Mouse (Mus musculus): ENCODE results near the gene Nfix. TPM values are rescaled to one million over a fixed set of nuclear protein-coding genes. Genes with fewer than 3 reads are reported as not detected.

Nfix gene
- polyA plus RNA-seq, 1 experiment from 2014 or later: 28.7 TPM

DNA sequence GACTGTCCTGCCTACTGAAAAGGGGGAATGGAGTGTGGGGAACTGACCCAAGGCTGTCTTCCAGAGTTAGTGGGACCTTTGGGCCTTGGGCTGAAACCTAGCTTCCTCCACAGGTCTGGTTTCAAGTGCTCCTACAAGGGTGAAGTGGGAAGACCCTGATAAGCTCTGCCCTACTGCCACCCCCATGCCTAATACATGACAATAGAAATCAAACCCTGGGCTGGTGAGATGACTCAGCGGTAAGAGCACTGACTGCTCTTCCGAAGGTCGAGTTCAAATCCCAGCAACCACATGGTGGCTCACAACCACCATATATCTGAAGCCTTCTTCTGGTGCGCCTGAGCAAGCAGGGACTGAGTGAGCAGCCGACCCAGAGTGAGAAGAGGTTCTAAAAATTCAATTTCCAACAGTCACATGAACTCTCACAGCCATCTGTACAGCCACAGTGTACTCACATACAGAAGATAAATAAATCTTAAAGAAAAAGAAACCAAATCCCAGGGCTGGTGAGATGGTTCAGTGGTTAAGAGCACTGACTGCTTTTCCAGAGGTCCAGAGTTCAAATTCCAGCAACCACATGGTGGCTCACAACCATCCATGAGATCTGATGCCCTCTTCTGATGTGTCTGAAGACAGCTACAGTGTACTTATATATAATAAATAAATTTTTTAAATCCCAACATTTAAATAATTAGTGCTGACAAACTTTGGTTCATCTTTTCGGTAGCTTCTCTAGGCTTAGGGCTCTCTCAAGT, 131.2 kb downstream of the Nfix start:
- H3K27me3 ChIP-seq (replicated peaks): no peaks in the 10 kb centered on the region
- H3K4me3 ChIP-seq (replicated peaks): no peak overlapping the region
- H3K36me3 ChIP-seq: peaks cover 19% of the 10 kb centered on the region; the same call in 1 of the 2 replicates
- ATAC-seq (ENCODE audit: insufficient read depth, low FRiP score, low read depth): no peak
- no peak overlapping the region for H3K4me2 ChIP-seq
- no peaks in the 10 kb centered on the region for H3K9me3 ChIP-seq
- no peak overlapping the region for H3K27ac ChIP-seq
- H3K9ac ChIP-seq: no peak overlapping the region
- 81% methylated on average over 6 of the region's 6 CpGs for WGBS
- H3K4me1 ChIP-seq: peaks cover 6% of the 10 kb centered on the region; the same call in 1 of the 2 replicates

- Histone ChIP-seq H3K27me3 (replicated peaks) (no peaks in the 10 kb centered on the region), H3K4me3 (replicated peaks) (no peak overlapping the region), H3K4me2 (no peak overlapping the region), H3K4me1 (peaks cover 10% of the 10 kb centered on the region), H3K36me3 (peaks cover 17% of the 10 kb centered on the region; the same call in 1 of the 2 replicates), H3K27ac (no peak overlapping the region; the same call in 1 of the 2 replicates), H3K9me3 (no peaks in the 10 kb centered on the region), H3K9ac (no peak overlapping the region)
- ATAC-seq (ENCODE audit: insufficient read depth, low FRiP score, low read depth): no peak
- 96% methylated on average over 1 of the region's 1 CpGs for WGBS
Observed at GRCm38 (mm10) chr8:84668081-84668480, 132.1 kb downstream of the Nfix start.

GRCm38 (mm10) chr8:84665385-84665893, 134.7 kb downstream of the Nfix start:
- WGBS: 2% methylated on average over 14 of the region's 14 CpGs
- Histone ChIP-seq H3K4me3 (replicated peaks) (peak overlapping the region; percentile 89), H3K9ac (peak overlapping the region; percentile 66), H3K9me3 (no peaks in the 10 kb centered on the region), H3K4me1 (peaks cover 11% of the 10 kb centered on the region), H3K36me3 (peaks cover 11% of the 10 kb centered on the region; the same call in 1 of the 2 replicates), H3K27me3 (replicated peaks) (no peaks in the 10 kb centered on the region), H3K27ac (peak overlapping the region; percentile 99), H3K4me2 (peak overlapping the region; percentile 78)
- ATAC-seq (ENCODE audit: insufficient read depth, low FRiP score, low read depth): no peak

DNA sequence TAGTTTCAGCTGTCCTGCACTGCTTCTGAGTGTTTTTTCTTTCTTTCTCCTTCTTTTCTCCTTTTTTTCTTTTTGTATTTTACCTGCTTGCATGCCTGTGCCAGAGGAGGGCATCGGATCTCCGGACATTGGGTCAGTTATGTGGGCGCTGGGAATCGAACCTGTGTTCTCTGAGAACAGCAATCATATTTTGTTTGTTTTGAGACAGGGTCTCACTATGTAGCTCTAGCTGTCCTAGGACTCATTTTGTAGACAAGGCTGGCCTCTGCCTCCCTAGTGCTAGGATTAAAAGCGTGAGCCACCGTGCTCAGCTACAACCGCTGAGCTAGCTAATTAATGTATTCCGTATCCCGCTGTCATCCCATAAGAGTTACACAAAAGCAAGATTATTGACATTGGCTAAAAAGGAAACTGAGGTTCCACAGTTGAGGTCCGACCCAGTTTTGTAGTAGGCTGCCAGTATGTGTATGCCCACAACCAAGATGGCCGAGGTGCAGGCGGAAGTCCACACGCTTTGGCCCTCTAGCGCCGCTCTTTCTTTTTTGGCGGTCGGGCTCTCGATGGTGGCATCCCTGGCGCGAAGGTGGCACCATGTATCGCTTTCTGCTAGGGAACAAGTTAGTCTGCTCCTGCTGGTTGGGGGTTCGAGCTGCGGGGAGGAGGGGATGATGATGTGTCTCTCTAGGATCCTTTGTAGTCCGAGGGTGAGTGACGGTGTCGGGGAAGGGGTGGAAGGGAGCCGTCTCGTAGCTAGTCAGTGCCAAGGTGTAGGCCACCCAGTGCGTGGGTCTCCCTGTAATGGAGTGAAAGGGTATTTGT, 135.4 kb downstream of the Nfix start:
- 1% methylated on average over 29 of the region's 29 CpGs for WGBS
- peak overlapping the region; percentile 99 for H3K27ac ChIP-seq
- peak overlapping the region; percentile 89 for H3K4me3 ChIP-seq (replicated peaks)
- peak overlapping the region; percentile 78 for H3K4me2 ChIP-seq
- H3K9ac ChIP-seq: peak overlapping the region; percentile 66
- peaks cover 13% of the 10 kb centered on the region for H3K4me1 ChIP-seq
- peaks cover 7% of the 10 kb centered on the region; the same call in 1 of the 2 replicates for H3K36me3 ChIP-seq
- peak; percentile 32; the same call in 1 of the 2 replicates for ATAC-seq (ENCODE audit: insufficient read depth, low FRiP score, low read depth)
- H3K9me3 ChIP-seq: no peaks in the 10 kb centered on the region
- no peaks in the 10 kb centered on the region for H3K27me3 ChIP-seq (replicated peaks)

DNA sequence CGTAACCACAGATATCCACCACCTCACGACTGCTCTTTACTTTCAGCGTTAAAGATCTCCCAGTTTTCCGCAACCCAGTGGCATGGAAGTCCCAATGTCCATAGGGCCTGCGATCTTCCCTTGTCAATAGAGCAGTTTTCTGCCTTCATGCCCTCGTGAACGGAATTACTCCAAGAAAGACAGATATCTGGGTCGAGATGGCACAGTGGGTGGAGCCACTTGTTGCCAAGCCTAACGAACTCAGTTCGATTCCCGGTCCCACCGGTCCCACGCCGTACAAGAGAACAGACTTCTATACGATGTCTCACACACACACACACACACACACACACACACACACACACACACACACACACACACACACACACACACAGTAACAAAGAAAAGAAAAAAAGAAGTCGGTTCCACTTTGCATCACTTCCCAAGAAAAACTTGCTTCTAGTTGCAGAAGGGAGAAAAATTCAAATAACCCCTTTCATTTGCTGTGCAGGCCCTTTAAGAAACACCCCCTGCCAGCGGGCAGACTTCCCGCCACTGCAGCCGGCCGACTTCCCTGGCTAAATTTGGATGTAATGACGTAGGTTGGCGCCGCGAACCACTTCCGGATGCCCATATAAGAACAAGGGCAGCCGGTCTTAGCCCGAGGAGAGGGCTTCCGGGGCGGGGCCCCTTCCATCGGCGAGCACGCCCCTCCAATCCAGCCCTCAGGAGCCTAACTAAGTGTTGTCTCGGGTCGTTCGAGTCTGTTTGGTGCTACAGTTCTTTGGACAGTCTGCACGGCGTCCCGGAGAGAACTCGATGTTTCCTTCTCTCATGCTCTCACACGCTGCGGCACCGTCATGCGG, 136.4 kb downstream of the Nfix start:
- Histone ChIP-seq H3K27me3 (replicated peaks) (no peaks in the 10 kb centered on the region), H3K27ac (peak overlapping the region; percentile 99), H3K9ac (peak overlapping the region; percentile 66; the same call in 1 of the 2 replicates), H3K4me2 (peak overlapping the region; percentile 78), H3K9me3 (no peaks in the 10 kb centered on the region), H3K36me3 (peaks cover 5% of the 10 kb centered on the region; the same call in 1 of the 2 replicates), H3K4me3 (replicated peaks) (peak overlapping the region; percentile 89), H3K4me1 (peaks cover 22% of the 10 kb centered on the region)
- peak; percentile 85 for ATAC-seq (ENCODE audit: insufficient read depth, low FRiP score, low read depth)
- 2% methylated on average over 43 of the region's 43 CpGs for WGBS

GRCm38 (mm10) chr8:84662581-84663065, 137.5 kb downstream of the Nfix start, which contains the start of gene Ier2:
Gene Ier2 (minus strand): TSS chr8:84662852.
- Histone ChIP-seq H3K4me1 (peaks cover 22% of the 10 kb centered on the region), H3K9ac (peak within 1 kb of the TSS; percentile 82), H3K4me2 (peak within 1 kb of the TSS; percentile 78), H3K9me3 (no peaks in the 10 kb centered on the region), H3K36me3 (no peaks in the 10 kb centered on the region), H3K27ac (peak within 1 kb of the TSS; percentile 99), H3K27me3 (replicated peaks) (no peaks in the 10 kb centered on the region), H3K4me3 (replicated peaks) (peak within 1 kb of the TSS; percentile 89)
- 0% methylated on average over 27 of the region's 27 CpGs for WGBS
- ATAC-seq (ENCODE audit: insufficient read depth, low FRiP score, low read depth): peak; percentile 67

DNA sequence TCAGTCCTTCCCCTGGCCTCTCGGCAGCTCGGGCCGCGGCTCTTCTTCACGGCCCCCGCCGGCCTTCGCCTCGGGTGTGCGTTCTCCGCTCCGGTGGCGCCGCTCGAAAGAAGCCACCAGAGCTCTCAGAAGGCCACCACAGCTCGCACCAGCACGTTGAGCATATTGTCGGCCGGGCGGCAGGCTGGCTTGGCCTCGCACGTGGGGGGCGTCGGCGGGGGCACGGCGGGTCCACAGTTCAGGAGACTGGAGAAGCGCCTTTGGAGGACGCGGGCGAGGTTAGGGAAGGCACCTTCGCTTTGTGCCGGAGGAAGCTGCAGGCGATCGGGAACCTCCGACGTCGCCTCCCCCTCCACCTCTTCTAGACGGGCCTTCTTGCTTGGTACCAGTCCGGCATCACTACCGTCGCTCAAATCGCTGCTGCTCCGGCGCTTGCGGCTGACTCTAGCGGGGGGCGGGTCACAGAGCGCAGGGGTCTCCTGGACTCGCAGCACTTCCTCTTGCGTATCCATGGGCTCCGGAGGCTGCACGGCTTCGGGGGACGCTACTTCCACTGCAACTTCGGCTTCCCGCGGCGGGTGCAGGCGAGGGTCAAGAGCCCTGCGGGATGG, 138.1 kb downstream of the Nfix start:
- Histone ChIP-seq H3K4me2 (peak overlapping the region; percentile 78), H3K27ac (peak overlapping the region; percentile 99), H3K4me3 (replicated peaks) (peak overlapping the region; percentile 89), H3K27me3 (replicated peaks) (no peaks in the 10 kb centered on the region), H3K9ac (peak overlapping the region; percentile 82), H3K36me3 (no peaks in the 10 kb centered on the region), H3K9me3 (no peaks in the 10 kb centered on the region), H3K4me1 (peaks cover 28% of the 10 kb centered on the region)
- no peak for ATAC-seq (ENCODE audit: insufficient read depth, low FRiP score, low read depth)
- WGBS: under 1% methylated on average over 61 of the region's 61 CpGs

DNA sequence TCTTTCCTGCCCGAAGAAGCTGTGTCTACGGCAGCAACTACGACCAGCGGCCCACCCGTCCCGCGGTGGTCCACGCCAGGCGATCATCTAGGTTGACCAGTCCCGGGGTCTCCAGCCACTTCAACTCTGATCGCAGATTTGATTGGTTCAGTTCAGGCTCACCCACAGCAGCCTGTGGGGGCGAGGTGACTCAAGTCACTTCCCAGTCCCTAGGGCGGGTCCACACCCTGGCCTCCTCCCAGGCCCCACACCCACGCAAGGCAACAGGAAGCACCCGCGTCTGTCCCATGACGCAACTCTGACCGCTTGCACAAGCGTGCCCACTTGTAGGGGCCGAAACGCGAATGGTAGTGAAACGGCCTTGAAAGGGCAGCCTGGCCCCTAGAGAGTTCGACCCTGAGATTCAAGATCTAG, 138.7 kb downstream of the Nfix start:
- peak overlapping the region; percentile 78 for H3K4me2 ChIP-seq
- H3K36me3 ChIP-seq: no peaks in the 10 kb centered on the region
- no peaks in the 10 kb centered on the region for H3K9me3 ChIP-seq
- peak overlapping the region; percentile 82 for H3K9ac ChIP-seq
- peaks cover 34% of the 10 kb centered on the region for H3K4me1 ChIP-seq
- H3K27me3 ChIP-seq (replicated peaks): no peaks in the 10 kb centered on the region
- peak; percentile 16 for ATAC-seq (ENCODE audit: insufficient read depth, low FRiP score, low read depth)
- peak overlapping the region; percentile 99 for H3K27ac ChIP-seq
- WGBS: under 1% methylated on average over 24 of the region's 24 CpGs
- H3K4me3 ChIP-seq (replicated peaks): peak overlapping the region; percentile 89

DNA sequence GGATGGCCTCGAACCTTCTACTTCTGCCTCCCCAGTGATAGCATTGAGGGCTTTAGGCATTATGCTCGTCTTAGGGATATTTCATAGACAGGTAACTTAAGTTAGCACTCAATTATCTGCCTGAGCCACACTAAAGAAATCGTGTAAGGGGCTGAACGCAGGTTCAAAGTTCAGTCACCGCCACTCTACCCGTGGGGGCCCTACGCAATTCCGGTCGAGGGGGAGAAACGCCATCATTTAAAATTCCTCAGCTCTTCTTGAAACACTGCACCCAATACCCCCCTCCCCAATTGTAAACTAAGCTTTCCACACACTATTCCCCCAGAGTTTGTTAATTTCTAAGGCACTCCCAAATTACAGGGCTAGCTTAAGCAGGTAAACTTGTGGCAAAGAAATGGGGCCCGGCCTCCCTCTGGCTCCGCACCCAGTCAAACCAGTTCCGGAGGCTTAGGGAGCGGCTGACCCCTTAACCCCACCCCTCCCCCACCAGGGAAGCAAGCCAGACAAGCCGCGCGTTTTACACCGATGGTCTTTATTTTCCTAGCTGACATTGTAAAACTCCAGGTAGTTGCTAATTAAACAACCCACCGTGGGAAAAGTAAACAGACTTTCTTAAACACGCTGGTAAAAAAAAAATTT, 139.2 kb downstream of the Nfix start:
- Histone ChIP-seq H3K27ac (peak overlapping the region; percentile 99), H3K9ac (peak overlapping the region; percentile 82; the same call in 1 of the 2 replicates), H3K4me1 (peaks cover 34% of the 10 kb centered on the region), H3K4me2 (peak overlapping the region; percentile 78), H3K36me3 (no peaks in the 10 kb centered on the region), H3K9me3 (no peaks in the 10 kb centered on the region), H3K4me3 (replicated peaks) (peak overlapping the region; percentile 89), H3K27me3 (replicated peaks) (no peaks in the 10 kb centered on the region)
- 1% methylated on average over 20 of the region's 20 CpGs for WGBS
- ATAC-seq (ENCODE audit: insufficient read depth, low FRiP score, low read depth): no peak
